Mouse (Mus musculus) C2C12 (cell line): ENCODE measurements around the gene Pitpnm3.

Source experiments
- CTCF ChIP-seq: IDR thresholded peaks from one replicate; pipeline ENCODE4 v1.5.1; 2011; ENCODE audit not compliant: control insufficient read depth, insufficient read depth, insufficient read length
- FOSL1 ChIP-seq: IDR thresholded peaks from one replicate; pipeline ENCODE4 v1.8.0; 2011; ENCODE audit warnings: mild to moderate bottlenecking, low read length; ENCODE audit not compliant: poor library complexity, insufficient read depth, severe bottlenecking
- MYOD1 ChIP-seq: IDR thresholded peaks from one replicate; pipeline ENCODE4 v1.6.1; 2011; ENCODE audit warnings: low read depth; ENCODE audit not compliant: control insufficient read depth, insufficient read length

DNA sequence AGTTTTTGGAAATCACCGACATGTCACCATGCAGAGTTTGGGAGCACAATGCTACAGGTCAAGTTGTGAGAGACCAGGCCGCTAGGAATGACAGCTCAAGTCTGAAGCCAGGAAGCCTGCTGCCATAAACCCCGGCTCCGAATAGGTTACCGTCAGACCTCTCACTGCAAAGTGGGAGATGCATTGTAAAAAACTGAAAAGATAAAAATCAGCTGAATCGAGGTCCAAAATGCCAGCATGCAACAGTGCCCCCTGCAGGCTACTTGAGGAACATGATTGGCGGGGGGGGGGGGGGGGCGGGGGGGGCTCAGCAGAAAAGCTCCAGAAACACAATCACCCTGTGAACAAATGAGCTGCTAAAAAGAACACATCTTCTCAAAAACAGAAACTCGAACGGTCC is 112.0 kb downstream of the Pitpnm3 start:
- TF ChIP-seq CTCF: no peak
- no peak for TF ChIP-seq FOSL1
- TF ChIP-seq MYOD1: no peak
